Mouse (Mus musculus) mesoderm, embryonic 11.5 days (tissue): ENCODE results near the gene 5430403G16Rik.
"Not testable (repeated sequence)": the region's sequence is repeated elsewhere in the genome, so short reads cannot be mapped to it uniquely, and the experiment has no call there.

ENCODE experiments used
- DNase-seq: peaks from one replicate; pipeline ENCODE4 v3.0.0-alpha.2; 2012; ENCODE audit warnings: low read depth, low spot score

5430403G16Rik gene

GRCm38 (mm10) chr5:109690537-109691201 is at the start of gene 5430403G16Rik:
Gene 5430403G16Rik (minus strand): TSS chr5:109691041.
- peak; percentile 85 for DNase-seq

GRCm38 (mm10) chr5:109717341-109717740 is 26.5 kb upstream of the 5430403G16Rik start:
- DNase-seq, result not testable (repeated sequence)

GRCm38 (mm10) chr5:109691205-109691965 is 544 bp upstream of the 5430403G16Rik start:
- not testable (repeated sequence) for DNase-seq

GRCm38 (mm10) chr5:109682921-109683320 is 7.9 kb downstream of the 5430403G16Rik start:
- no peak for DNase-seq
